Mouse (Mus musculus) midbrain, embryonic 10.5 days (tissue): ENCODE measurements around the gene Tspan9. TPM values are rescaled to one million over a fixed set of nuclear protein-coding genes. Genes with fewer than 3 reads are reported as not detected.
A peak's percentile ranks its signal among the peaks of the same experiment; 100 is the strongest.

Experiments used
- DNase-seq: peaks from one replicate; pipeline ENCODE4 v3.0.0-alpha.2; 2017; ENCODE audit warnings: low spot score
- H3K27ac ChIP-seq: fragments of 300-500 bp; sonication (generic); replicated peaks from 2 replicates; pipeline ENCODE4 v1.5.1; 2016; ENCODE audit warnings: mild to moderate bottlenecking
- H3K27me3 ChIP-seq: fragments of 300-500 bp; sonication (generic); 2 replicates; pipeline ENCODE4 v1.6.1; 2016; ENCODE audit warnings: low read depth, mild to moderate bottlenecking; ENCODE audit not compliant: poor library complexity, severe bottlenecking
- H3K36me3 ChIP-seq: fragments of 300-500 bp; sonication (generic); 2 replicates; pipeline ENCODE4 v1.6.1; 2016; ENCODE audit warnings: mild to moderate bottlenecking, moderate library complexity
- H3K4me1 ChIP-seq: fragments of 300-500 bp; sonication (generic); 2 replicates; pipeline ENCODE4 v1.6.1; 2016
- H3K4me3 ChIP-seq: fragments of 300-500 bp; sonication (generic); 2 replicates; pipeline ENCODE4 v1.5.1; 2016; ENCODE audit warnings: mild to moderate bottlenecking, moderate library complexity
- H3K9me3 ChIP-seq: fragments of 300-500 bp; sonication (generic); replicated peaks from 2 replicates; pipeline ENCODE4 v1.6.1; 2016; ENCODE audit warnings: mild to moderate bottlenecking
- WGBS: fragments of 180-500 bp; shearing (Covaris S2); methylation state at CpG from one replicate; pipeline ENCODE4 v1.1.7; 2016; 5-methylcytosine and 5-hydroxymethylcytosine counted together
- microRNA-seq: library from miRNA; unstranded; fragments of <30 nt; microRNA quantifications from one replicate; pipeline ENCODE4, GENCODE M21; 2017
- polyA plus RNA-seq: library from polyadenylated mRNA; unstranded; fragments of >200 nt; fragmentation: Nextera tagmentation; extraction: Ambion mirVana; gene quantifications from 2 replicates; pipeline ENCODE4 v1.2.1, GENCODE M21; 2016

The Tspan9 gene
- polyA plus RNA-seq, 1 experiment from 2014 or later = 52.6 TPM

- Histone ChIP-seq H3K4me1 (peaks cover 12% of the 10 kb centered on the region), H3K27ac (peak overlapping the region; percentile 55; the same call in 1 of the 2 replicates), H3K27me3 (no peaks in the 10 kb centered on the region; the same call in 1 of the 2 replicates), H3K36me3 (0 out of 2 replicates have a peak, but pooled peaks cover 3% of the 10 kb centered on the region), H3K4me3 (no peak overlapping the region), H3K9me3 (no peaks in the 10 kb centered on the region)
- WGBS = 66% methylated on average over 9 of the region's 9 CpGs
- no peak for DNase-seq
Observed at GRCm38 (mm10) chr6:127925915-127926314, 217.5 kb downstream of the Tspan9 start.

GRCm38 (mm10) chr6:127924750-127925149 lies 218.6 kb downstream of the Tspan9 start:
- H3K4me1 ChIP-seq = peaks cover 19% of the 10 kb centered on the region
- WGBS = 77% methylated on average over 6 of the region's 6 CpGs
- no peak for DNase-seq

GRCm38 (mm10) chr6:127923296-127923695 lies 220.1 kb downstream of the Tspan9 start:
- no peak overlapping the region for H3K4me3 ChIP-seq
- no peaks in the 10 kb centered on the region for H3K9me3 ChIP-seq
- no peaks in the 10 kb centered on the region; the same call in 1 of the 2 replicates for H3K27me3 ChIP-seq
- no peak overlapping the region for H3K27ac ChIP-seq
- 88% methylated on average over 9 of the region's 9 CpGs for WGBS
- DNase-seq = no peak
- peaks cover 14% of the 10 kb centered on the region; the same call in 1 of the 2 replicates for H3K4me1 ChIP-seq
- H3K36me3 ChIP-seq = 0 out of 2 replicates have a peak, but pooled peaks cover 3% of the 10 kb centered on the region

More at GRCm38 (mm10) chr6:127924750-127925149, 218.6 kb downstream of the Tspan9 start:
- no peak overlapping the region for H3K4me3 ChIP-seq
- H3K36me3 ChIP-seq = 0 out of 2 replicates have a peak, but pooled peaks cover 3% of the 10 kb centered on the region
- H3K9me3 ChIP-seq = no peaks in the 10 kb centered on the region
- no peak overlapping the region for H3K27ac ChIP-seq
- H3K27me3 ChIP-seq = no peaks in the 10 kb centered on the region; the same call in 1 of the 2 replicates

GRCm38 (mm10) chr6:127921996-127922395 lies 221.4 kb downstream of the Tspan9 start:
- WGBS = 65% methylated on average over 9 of the region's 9 CpGs

GRCm38 (mm10) chr6:127920652-127921051 lies 222.7 kb downstream of the Tspan9 start:
- Histone ChIP-seq H3K27me3 (no peaks in the 10 kb centered on the region; the same call in 1 of the 2 replicates), H3K27ac (no peak overlapping the region), H3K9me3 (no peaks in the 10 kb centered on the region; the same call in 1 of the 2 replicates), H3K4me1 (peaks cover 15% of the 10 kb centered on the region; the same call in 1 of the 2 replicates), H3K36me3 (peaks cover 7% of the 10 kb centered on the region), H3K4me3 (no peak overlapping the region)
- WGBS = 11% methylated on average over 8 of the region's 8 CpGs
- DNase-seq = peak; percentile 79

More at GRCm38 (mm10) chr6:127921996-127922395, 221.4 kb downstream of the Tspan9 start:
- Histone ChIP-seq H3K4me3 (no peak overlapping the region), H3K36me3 (0 out of 2 replicates have a peak, but pooled peaks cover 3% of the 10 kb centered on the region), H3K4me1 (peaks cover 14% of the 10 kb centered on the region; the same call in 1 of the 2 replicates), H3K27me3 (no peaks in the 10 kb centered on the region; the same call in 1 of the 2 replicates), H3K9me3 (no peaks in the 10 kb centered on the region), H3K27ac (no peak overlapping the region)
- no peak for DNase-seq

GRCm38 (mm10) chr6:127919491-127919890 lies 223.9 kb downstream of the Tspan9 start:
- DNase-seq = no peak
- Histone ChIP-seq H3K4me1 (peaks cover 15% of the 10 kb centered on the region; the same call in 1 of the 2 replicates), H3K9me3 (no peaks in the 10 kb centered on the region; the same call in 1 of the 2 replicates), H3K4me3 (no peak overlapping the region), H3K36me3 (peaks cover 11% of the 10 kb centered on the region), H3K27ac (no peak overlapping the region), H3K27me3 (no peaks in the 10 kb centered on the region; the same call in 1 of the 2 replicates)
- WGBS = 90% methylated on average over 6 of the region's 6 CpGs

GRCm38 (mm10) chr6:127917712-127918111 lies 225.7 kb downstream of the Tspan9 start:
- 0 out of 2 replicates have a peak overlapping the region, but pooled peaks have one; percentile 1 for H3K27ac ChIP-seq
- H3K27me3 ChIP-seq = no peaks in the 10 kb centered on the region; the same call in 1 of the 2 replicates
- no peak for DNase-seq
- peaks cover 15% of the 10 kb centered on the region; the same call in 1 of the 2 replicates for H3K4me1 ChIP-seq
- no peak overlapping the region for H3K4me3 ChIP-seq
- peaks cover 14% of the 10 kb centered on the region for H3K36me3 ChIP-seq
- 80% methylated on average over 4 of the region's 4 CpGs for WGBS
- no peaks in the 10 kb centered on the region; the same call in 1 of the 2 replicates for H3K9me3 ChIP-seq

GRCm38 (mm10) chr6:127916993-127917392 lies 226.4 kb downstream of the Tspan9 start:
- no peak for DNase-seq
- H3K4me1 ChIP-seq = peaks cover 15% of the 10 kb centered on the region; the same call in 1 of the 2 replicates
- H3K27me3 ChIP-seq = no peaks in the 10 kb centered on the region; the same call in 1 of the 2 replicates
- no peak overlapping the region for H3K4me3 ChIP-seq
- no peak overlapping the region; the same call in 1 of the 2 replicates for H3K27ac ChIP-seq
- H3K36me3 ChIP-seq = peaks cover 14% of the 10 kb centered on the region
- H3K9me3 ChIP-seq = no peaks in the 10 kb centered on the region; the same call in 1 of the 2 replicates
- WGBS = 81% methylated on average over 3 of the region's 3 CpGs

GRCm38 (mm10) chr6:127912938-127913337 lies 230.5 kb downstream of the Tspan9 start:
- H3K4me1 ChIP-seq = peaks cover 8% of the 10 kb centered on the region; the same call in 1 of the 2 replicates
- DNase-seq = no peak
- no peak overlapping the region for H3K27ac ChIP-seq
- peaks cover 14% of the 10 kb centered on the region for H3K36me3 ChIP-seq
- H3K4me3 ChIP-seq = no peak overlapping the region
- H3K9me3 ChIP-seq = no peaks in the 10 kb centered on the region; the same call in 1 of the 2 replicates
- H3K27me3 ChIP-seq = no peaks in the 10 kb centered on the region
- 94% methylated on average over 3 of the region's 3 CpGs for WGBS

- Histone ChIP-seq H3K27ac (no peak overlapping the region), H3K4me1 (peaks cover 1% of the 10 kb centered on the region; the same call in 1 of the 2 replicates), H3K9me3 (no peaks in the 10 kb centered on the region; the same call in 1 of the 2 replicates), H3K27me3 (no peaks in the 10 kb centered on the region), H3K4me3 (no peak overlapping the region), H3K36me3 (peaks cover 14% of the 10 kb centered on the region)
- DNase-seq = no peak
- 65% methylated on average over 4 of the region's 4 CpGs for WGBS
Observed at GRCm38 (mm10) chr6:127911687-127912086, 231.7 kb downstream of the Tspan9 start.

Small RNAs within 50 kb of the gene (microRNA-seq; reads per million reads assigned to microRNA genes)
- not detected for gene Gm26338

Other genes with a start within 250 kb of the Tspan9 start
- gene Tead4, start 157.2 kb upstream of the Tspan9 start, polyA plus RNA-seq = 1.7 TPM in 2 replicates
- 21.7 and 22.5 TPM in 2 replicates for gene Tulp3, start 212.3 kb upstream of the Tspan9 start, polyA plus RNA-seq
- 185 and 190 TPM in 2 replicates for gene Rhno1, start 219.3 kb upstream of the Tspan9 start, polyA plus RNA-seq
- 66.0 and 72.7 TPM in 2 replicates for gene Foxm1, start 219.4 kb upstream of the Tspan9 start, polyA plus RNA-seq
- 0.56 and 0.66 TPM in 2 replicates for gene Tex52, start 231.9 kb upstream of the Tspan9 start, polyA plus RNA-seq
- gene Gm44596, start 231.9 kb upstream of the Tspan9 start, polyA plus RNA-seq = not detected in 2 replicates